Comparison of ENCODE assay signal across 28 mouse cellular contexts in the genomic region with DNA sequence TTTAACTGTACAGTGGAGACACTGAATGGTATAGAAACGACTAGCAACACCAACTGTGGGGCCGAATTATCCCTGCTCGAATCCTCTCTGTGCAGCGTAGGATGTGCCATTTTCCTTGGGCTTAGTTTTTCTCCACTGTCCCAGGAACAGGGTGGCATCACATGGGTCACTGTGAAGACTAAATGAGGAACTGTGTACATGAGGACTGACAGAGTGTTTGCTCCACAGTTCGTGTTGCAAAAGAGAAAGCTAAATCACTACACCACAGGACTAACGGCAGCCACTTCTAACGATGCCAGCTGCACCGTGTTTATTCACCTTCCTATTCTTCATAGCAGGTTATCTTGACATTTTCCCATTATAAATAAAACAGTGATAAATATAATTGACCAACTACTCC.
DNase-seq lines count a peak whose midpoint lies in the region; ATAC-seq lines count a peak whose summit lies in the region.
"Had no signal": no experiment of that assay in that cellular context is flagged by ENCODE, and none has a peak within 500 bp of the region (broad histone marks: within the 10 kb centered on the region; RNA-seq: fewer than 3 reads in every experiment).

No protein-coding gene starts in this region.

- no peaks in the 10 kb centered on the region for H3K9me3 ChIP-seq in forebrain, embryonic 14.5 days (replicated peaks; ENCODE audit: control insufficient read depth, low read length)
- H3K9me3 ChIP-seq: embryonic facial prominence, embryonic 13.5 days; embryonic facial prominence, embryonic 15.5 days; forebrain, embryonic 10.5 days; forebrain, embryonic 12.5 days; forebrain, embryonic 15.5 days had no signal

- intact Hi-C loops in heart, postnatal 36 days (cut with DNase I): no loop called here

- no peaks in the 10 kb centered on the region for H3K36me3 ChIP-seq in forebrain, embryonic 14.5 days (ENCODE audit: control insufficient read depth, insufficient read depth, low read length)
- H3K36me3 ChIP-seq: embryonic facial prominence, embryonic 13.5 days; embryonic facial prominence, embryonic 15.5 days; forebrain, embryonic 10.5 days; forebrain, embryonic 12.5 days; forebrain, embryonic 15.5 days; G1E had no signal

- H3K4me2 ChIP-seq in forebrain, embryonic 14.5 days (ENCODE audit: low read length): no peak overlapping the region
- H3K4me2 ChIP-seq: embryonic facial prominence, embryonic 13.5 days; embryonic facial prominence, embryonic 15.5 days; forebrain, embryonic 12.5 days; forebrain, embryonic 15.5 days had no signal

- H3K4me3 ChIP-seq in forebrain, embryonic 14.5 days (ENCODE audit: low read depth, low read length): no peak overlapping the region
- H3K4me3 ChIP-seq: embryonic facial prominence, embryonic 13.5 days; embryonic facial prominence, embryonic 15.5 days; erythroblast, embryonic 14.5 days; forebrain, embryonic 10.5 days; forebrain, embryonic 12.5 days; forebrain, embryonic 15.5 days had no signal

- peaks cover 17% of the 10 kb centered on the region; the same call in 1 of the 2 replicates for H3K4me1 ChIP-seq in forebrain, embryonic 14.5 days (ENCODE audit: control insufficient read depth, insufficient read depth, low read length)

- no peak overlapping the region for H3K9ac ChIP-seq in forebrain, embryonic 14.5 days (ENCODE audit: low read length)
- H3K9ac ChIP-seq: embryonic facial prominence, embryonic 13.5 days; embryonic facial prominence, embryonic 15.5 days; forebrain, embryonic 12.5 days; forebrain, embryonic 15.5 days; forebrain, postnatal 0 days had no signal

- no peaks in the 10 kb centered on the region for H3K27me3 ChIP-seq in forebrain, embryonic 14.5 days (replicated peaks; ENCODE audit: control insufficient read depth, insufficient read depth, low read length)
- H3K27me3 ChIP-seq: CH12.LX; embryonic facial prominence, embryonic 13.5 days; embryonic facial prominence, embryonic 15.5 days; forebrain, embryonic 12.5 days; forebrain, embryonic 15.5 days; Patski had no signal

- 73% methylated on average over 8 of the region's 8 CpGs for WGBS in forebrain, embryonic 14.5 days

- peak; percentile 29 to 63; a peak in 3 of 4 replicates for ATAC-seq in hematopoietic stem cell, adult 5-6 weeks (replicated peaks in 1 of 2; ENCODE audit: insufficient read depth in 1 of 2, low FRiP score in 2 of 2, low TSS enrichment in 1 of 2, low read depth in 1 of 2, poor library complexity in 2 of 2, severe bottlenecking in 2 of 2)
- peak; percentile 95 for ATAC-seq in megakaryocyte progenitor cell, adult 5-6 weeks (replicated peaks; ENCODE audit: poor library complexity)
- ATAC-seq in forebrain, embryonic 14.5 days: no peak
- ATAC-seq: activated CD4-positive, CD25-positive, alpha-beta regulatory T cell, adult 4 months; CD4-positive, CD25-positive, alpha-beta regulatory T cell, adult 4 months; forebrain, embryonic 15.5 days; forebrain, postnatal 0 days; Patski had no signal

- H3K27ac ChIP-seq in forebrain, embryonic 14.5 days (ENCODE audit: low read depth, low read length): no peak overlapping the region
- H3K27ac ChIP-seq: embryonic facial prominence, embryonic 13.5 days; embryonic facial prominence, embryonic 15.5 days; forebrain, embryonic 10.5 days; forebrain, embryonic 12.5 days; forebrain, embryonic 15.5 days had no signal

- DNase-seq in heart, adult 11 months: peak; percentile 12
- DNase-seq in heart, postnatal 36 days: no peak
- DNase-seq in right cerebral cortex, postnatal 36 days (ENCODE audit: low spot score in 2 of 2): no peak
- DNase-seq in forebrain, embryonic 14.5 days (ENCODE audit: low spot score): no peak
- DNase-seq: adrenal gland, adult 8-10 months; adrenal gland, postnatal 14 days; adrenal gland, postnatal 36 days; B cell, adult 2 months; cerebellum, adult 11-12 months; cerebellum, adult 2 months; cerebellum, adult 9-10 months; cerebellum, postnatal 10 days; cerebellum, postnatal 25 days; embryo, embryonic 11 days; forebrain, postnatal 0 days had no signal
